Mouse (Mus musculus): ENCODE measurements at regions not wholly inside any gene's neighbourhood (a gene's known extent, or its start where the extent isn't known, plus 50 kb on each side); places are given as distances from the start of the nearest gene placed in this dataset.

DNA sequence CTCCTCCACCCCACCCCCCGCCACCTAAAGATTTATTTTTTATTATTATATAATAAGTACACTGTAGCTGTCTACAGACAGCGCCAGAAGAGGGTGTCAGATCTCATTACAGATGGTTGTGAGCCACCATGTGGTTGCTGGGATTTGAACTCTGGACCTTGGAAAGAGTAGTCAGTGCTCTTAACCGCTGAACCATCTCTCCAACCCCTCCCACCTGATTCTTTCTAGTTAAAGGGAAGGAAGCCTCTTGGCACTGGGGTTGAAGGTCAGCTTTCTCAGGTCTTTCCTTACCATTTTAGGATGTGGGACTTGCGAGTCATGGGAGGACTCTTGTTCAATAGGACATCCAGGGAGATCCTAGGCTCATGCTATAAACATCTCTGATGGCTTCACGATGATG, 54.7 kb downstream of the Hes1 start:
- ATAC-seq (ENCODE audit: poor library complexity, severe bottlenecking) = no peak

GRCm38 (mm10) chr16:30120330-30121265, 56.4 kb downstream of the Hes1 start:
- no peak for ATAC-seq (ENCODE audit: poor library complexity, severe bottlenecking)

- no peak for ATAC-seq (ENCODE audit: poor library complexity, severe bottlenecking)
Measured at GRCm38 (mm10) chr16:30121596-30121995, 57.4 kb downstream of the Hes1 start.

DNA sequence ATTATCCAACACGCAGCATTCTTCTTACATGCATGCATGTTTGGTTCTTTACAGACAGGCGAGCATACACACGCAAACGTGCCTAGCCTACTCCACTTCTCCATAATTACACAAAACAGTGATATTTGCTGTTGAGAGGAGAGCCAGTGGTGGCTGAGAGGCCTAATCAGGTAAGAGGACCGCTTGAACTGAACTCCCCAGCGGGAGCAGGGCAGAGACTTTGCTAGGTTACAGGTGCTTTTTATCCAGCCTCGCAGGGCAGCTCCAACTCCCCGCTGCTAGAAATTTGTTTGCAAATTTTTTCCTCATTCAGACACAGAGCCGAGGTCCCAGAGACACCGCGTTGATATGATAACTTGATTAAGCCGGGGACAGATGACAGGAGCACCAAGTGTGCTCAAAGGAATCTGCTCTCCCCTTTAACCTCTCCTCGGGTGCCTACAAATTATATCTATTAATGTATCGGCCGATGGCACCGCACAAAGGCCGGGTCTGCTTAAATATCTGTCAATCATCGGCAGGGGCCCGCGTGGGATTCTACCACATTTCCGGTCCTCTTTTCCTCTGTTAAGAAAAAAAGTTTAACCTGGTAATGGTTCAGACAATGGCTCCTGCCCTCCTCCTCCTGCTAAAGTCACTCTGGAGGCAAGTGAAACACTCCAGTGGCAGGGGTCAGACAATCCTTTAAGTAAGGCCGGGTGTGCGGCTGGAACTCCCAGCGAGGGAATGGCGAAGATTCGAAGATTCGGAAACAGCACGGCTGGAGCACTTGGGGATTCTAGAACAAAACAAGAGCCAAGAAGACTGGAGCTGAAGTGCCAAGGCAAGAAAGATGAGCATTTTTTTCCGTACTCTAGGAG, 58.3 kb downstream of the Hes1 start:
- no peak for ATAC-seq (ENCODE audit: poor library complexity, severe bottlenecking)

GRCm38 (mm10) chr16:30127015-30127414, 62.8 kb downstream of the Hes1 start:
- ATAC-seq (ENCODE audit: poor library complexity, severe bottlenecking) = no peak

DNA sequence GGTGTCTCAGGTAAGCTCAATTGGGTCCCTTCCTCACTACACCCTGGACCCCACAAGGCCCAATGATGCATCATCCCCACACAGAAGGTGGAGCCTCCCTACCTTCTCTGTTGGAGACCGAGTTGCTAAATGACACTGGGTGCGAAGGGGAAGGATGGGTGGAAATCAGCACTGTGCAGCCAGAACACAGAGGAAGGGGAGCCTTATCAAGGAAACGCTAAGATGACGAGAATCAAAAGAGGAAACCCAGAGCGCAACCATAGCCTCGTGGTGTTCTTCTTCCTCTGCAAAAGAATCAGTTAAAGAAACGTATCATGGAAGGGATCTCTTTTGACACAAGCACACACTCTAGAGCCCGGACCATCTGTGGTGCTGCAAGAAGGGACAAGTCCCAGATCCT, 64.6 kb downstream of the Hes1 start:
- ATAC-seq (ENCODE audit: poor library complexity, severe bottlenecking) = peak; percentile 75

- ATAC-seq (ENCODE audit: poor library complexity, severe bottlenecking) = no peak
Measured at GRCm38 (mm10) chr16:30129218-30130112, 65.3 kb downstream of the Hes1 start.

DNA sequence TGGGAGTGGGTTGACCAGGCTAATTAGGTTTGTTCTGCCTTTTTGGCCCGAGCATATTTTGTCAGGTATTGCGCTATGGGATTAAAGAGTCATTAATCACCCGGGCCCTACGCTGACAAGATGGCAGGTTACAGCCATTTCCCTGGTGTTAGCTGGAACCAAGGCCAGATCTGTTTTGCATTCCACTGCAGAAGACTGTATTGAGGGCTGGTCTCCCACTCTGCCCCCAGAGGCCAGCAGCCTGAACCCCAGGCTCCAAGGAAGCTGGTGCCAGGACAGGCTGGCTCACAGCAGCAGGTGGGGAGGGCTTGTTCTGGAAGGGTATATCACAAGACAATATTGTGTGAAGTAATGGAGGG, 65.9 kb downstream of the Hes1 start:
- no peak for ATAC-seq (ENCODE audit: poor library complexity, severe bottlenecking)

DNA sequence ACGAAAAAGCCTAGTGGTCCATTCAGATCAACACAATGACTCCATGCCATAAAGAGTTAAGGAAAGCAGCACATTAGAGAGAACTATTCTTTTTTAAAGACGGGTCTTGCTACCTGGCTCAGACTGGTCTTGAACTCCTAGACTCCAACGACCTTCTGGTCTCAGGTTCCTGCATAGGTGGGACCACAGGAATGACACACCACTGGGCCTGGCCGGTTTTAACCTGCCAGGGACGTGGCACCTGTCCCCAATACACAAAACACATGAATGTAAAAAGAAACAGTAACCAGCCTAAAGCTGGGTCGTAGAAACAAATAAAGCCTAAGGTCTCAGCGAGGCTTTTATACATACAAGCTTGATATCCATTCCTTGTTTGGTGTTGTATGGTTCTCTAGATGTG, 67.9 kb downstream of the Hes1 start:
- ATAC-seq (ENCODE audit: poor library complexity, severe bottlenecking) = no peak

DNA sequence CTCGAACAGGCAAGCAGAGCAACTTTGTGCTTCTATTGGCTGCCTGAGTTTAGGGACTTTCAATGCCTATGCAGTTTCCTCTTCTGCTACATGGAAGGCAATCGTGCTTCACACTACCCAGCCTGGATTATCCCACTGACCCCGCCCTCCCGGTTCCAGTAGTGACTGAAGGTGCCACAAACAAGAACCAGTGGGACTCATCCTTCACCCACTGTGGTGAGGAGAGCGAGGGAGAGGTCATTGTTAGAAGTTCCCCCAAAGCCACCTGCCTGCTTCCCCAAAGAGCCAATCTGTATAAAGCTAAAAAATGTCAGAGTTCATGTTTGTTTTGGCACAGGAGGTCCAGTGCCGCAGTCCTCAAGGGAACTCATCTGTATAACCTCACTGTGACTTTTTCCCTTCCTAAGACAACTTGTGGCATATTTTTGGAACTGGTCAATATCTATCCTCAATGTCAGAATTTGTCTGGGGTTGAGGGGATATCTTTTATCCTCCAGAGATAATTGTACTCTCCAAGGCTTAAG, 70.5 kb downstream of the Hes1 start:
- ATAC-seq (ENCODE audit: poor library complexity, severe bottlenecking) = no peak

- no peak for ATAC-seq (ENCODE audit: poor library complexity, severe bottlenecking)
Measured at GRCm38 (mm10) chr16:30136849-30137248, 72.7 kb downstream of the Hes1 start.

DNA sequence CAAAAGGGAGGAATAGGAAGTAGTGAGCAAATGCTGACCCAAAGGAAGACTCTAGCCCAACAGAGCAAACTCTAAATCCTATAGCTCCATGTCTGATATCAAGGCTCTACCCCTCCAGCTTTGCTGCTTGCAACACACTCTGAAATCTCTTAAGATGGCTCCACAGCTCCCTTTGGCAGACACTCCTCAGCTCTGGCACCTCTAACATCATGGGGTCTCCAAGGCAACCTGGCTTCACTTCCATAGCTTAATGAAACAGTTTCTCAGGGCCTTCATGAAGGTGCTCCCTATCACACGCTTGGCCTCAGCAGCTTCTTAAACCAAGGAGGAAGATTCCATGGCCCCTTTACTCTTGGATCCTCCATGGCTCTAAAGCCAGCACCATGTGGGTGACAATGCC, 73.6 kb downstream of the Hes1 start:
- no peak for ATAC-seq (ENCODE audit: poor library complexity, severe bottlenecking)

DNA sequence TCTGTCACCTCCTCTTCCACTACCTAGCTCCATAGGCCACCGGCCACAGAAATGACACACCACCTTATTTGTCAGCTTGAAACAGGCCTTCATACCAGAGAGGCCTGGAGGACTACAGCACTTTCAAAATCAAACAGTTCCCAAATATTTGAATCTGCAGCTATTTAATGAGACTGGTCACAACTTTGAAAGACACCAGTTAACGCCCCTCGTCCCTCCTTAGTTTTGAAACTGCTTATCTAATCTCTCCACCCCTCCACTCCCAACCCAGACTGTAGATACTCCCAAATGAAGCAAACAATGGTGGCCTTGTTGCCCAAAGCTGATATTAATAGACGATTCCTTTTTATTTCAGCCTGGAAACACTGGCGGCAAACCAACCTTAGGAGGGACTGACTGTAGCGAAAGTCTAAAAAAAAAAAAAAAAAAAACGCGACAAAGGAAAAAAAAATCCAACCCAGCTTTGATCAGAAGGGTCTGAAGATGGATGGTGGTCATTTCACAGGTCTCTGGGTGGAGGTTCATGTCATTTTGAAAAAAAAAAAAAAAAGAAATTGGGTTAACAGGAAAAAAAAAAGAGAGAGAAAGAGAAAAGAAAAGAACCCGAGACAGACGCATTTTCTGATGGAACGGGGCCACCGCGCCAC, 80.8 kb downstream of the Hes1 start:
- no peak for ATAC-seq (ENCODE audit: poor library complexity, severe bottlenecking)

- peak; percentile 49 for ATAC-seq (ENCODE audit: poor library complexity, severe bottlenecking)
Measured at GRCm38 (mm10) chr16:30145465-30146207, 81.5 kb downstream of the Hes1 start.

- no peak for ATAC-seq (ENCODE audit: poor library complexity, severe bottlenecking)
Measured at GRCm38 (mm10) chr16:30146208-30146525, 82.0 kb downstream of the Hes1 start.

GRCm38 (mm10) chr16:30147296-30147695, 83.1 kb downstream of the Hes1 start:
- no peak for ATAC-seq (ENCODE audit: poor library complexity, severe bottlenecking)

GRCm38 (mm10) chr16:30151104-30151503, 86.9 kb downstream of the Hes1 start:
- ATAC-seq (ENCODE audit: poor library complexity, severe bottlenecking) = no peak

- ATAC-seq (ENCODE audit: poor library complexity, severe bottlenecking) = peak; percentile 97
Measured at GRCm38 (mm10) chr16:30155070-30155469, 90.9 kb downstream of the Hes1 start.

DNA sequence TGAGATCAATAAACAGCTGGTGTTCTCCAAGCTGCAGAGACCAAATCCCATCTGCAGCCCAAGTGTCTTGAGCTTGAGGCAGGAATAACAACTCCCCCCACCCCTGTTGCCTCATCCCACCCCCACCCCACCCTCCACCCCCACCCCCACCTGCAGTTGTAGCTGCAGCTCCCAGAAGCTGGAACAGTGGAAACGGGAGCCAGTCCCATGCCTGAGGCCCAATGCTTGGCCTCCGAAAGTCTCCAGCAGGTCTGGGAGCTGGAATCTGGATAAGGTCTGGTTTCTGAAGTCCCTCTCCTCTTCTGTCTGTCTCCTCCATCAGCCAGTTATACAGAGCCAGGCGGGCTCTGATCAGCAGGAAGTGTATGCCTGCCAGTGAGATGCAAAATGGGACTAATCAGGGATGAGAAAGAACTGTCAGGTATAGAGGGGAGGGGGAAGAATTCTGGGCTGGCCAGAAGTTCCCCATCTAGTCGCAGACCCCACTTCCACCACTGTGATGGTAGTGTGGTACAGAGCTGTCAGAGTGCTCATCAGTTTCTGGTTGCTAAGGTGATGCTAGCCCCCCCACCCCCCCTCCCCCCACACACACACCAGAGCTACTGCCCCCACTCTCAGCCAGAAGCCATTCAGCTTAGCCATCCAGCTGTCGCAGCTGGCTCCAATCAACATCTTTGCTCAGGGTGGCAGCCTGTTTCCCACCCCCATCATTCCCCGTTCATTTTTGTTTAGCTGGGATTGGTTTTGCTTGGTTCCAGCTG, 91.5 kb downstream of the Hes1 start:
- no peak for ATAC-seq (ENCODE audit: poor library complexity, severe bottlenecking)

All from megakaryocyte, adult 5-6 weeks (primary cell).